Mouse (Mus musculus) kidney, adult 2 months (tissue): ENCODE results near the gene Banp. TPM values are rescaled to one million over a fixed set of nuclear protein-coding genes. Genes with fewer than 3 reads are reported as not detected.

Source experiments
- DNase-seq: peaks from one replicate; pipeline ENCODE4 v3.0.0; 2021
- H3K27ac ChIP-seq: fragments of 200-500 bp; 2 replicates; pipeline ENCODE4 v1.5.1; 2012; ENCODE audit warnings: low read depth, low read length, control low read depth, inconsistent platforms; ENCODE audit not compliant: insufficient read depth
- H3K27me3 ChIP-seq: fragments of 200-500 bp; replicated peaks from 2 replicates; pipeline ENCODE4 v1.6.1; 2012; ENCODE audit warnings: mild to moderate bottlenecking, moderate library complexity, low read length, inconsistent platforms; ENCODE audit not compliant: control insufficient read depth, insufficient read depth
- H3K36me3 ChIP-seq: fragments of 200-500 bp; 2 replicates; pipeline ENCODE4 v1.6.1; 2012; ENCODE audit warnings: mild to moderate bottlenecking, moderate library complexity, low read length, inconsistent platforms; ENCODE audit not compliant: control insufficient read depth, insufficient read depth
- H3K4me1 ChIP-seq: fragments of 200-500 bp; 2 replicates; pipeline ENCODE4 v1.6.1; 2011; ENCODE audit warnings: low read length; ENCODE audit not compliant: control insufficient read depth, insufficient read depth
- H3K4me3 ChIP-seq: fragments of 200-500 bp; 2 replicates; pipeline ENCODE4 v1.5.1; 2011; ENCODE audit warnings: mild to moderate bottlenecking, low read depth, low read length, control low read depth; ENCODE audit not compliant: insufficient read depth
- CTCF ChIP-seq: fragments of 200-500 bp; conservative IDR thresholded peaks from 2 replicates; pipeline ENCODE4 v1.5.1; 2011; ENCODE audit warnings: low read depth, mild to moderate bottlenecking, control low read depth, low read length, moderate library complexity, mixed read lengths; ENCODE audit not compliant: insufficient read depth, insufficient read length
- POLR2A ChIP-seq: fragments of 200-500 bp; IDR thresholded peaks from one replicate; pipeline ENCODE4 v1.6.1; 2011; ENCODE audit warnings: low read depth, low read length, control low read depth
- WGBS: fragments of 180-500 bp; shearing (Covaris S2); methylation state at CpG from one replicate; pipeline ENCODE4 v1.1.7; 2018; 5-methylcytosine and 5-hydroxymethylcytosine counted together
- polyA plus RNA-seq: library from polyadenylated mRNA; depleted of rRNA; stranded (reverse); fragments of >200 nt; gene quantifications from 2 replicates; pipeline ENCODE4 v1.2.3, GENCODE M21; 2012; rRNA removed

Banp gene
- 35.7 and 44.9 TPM in 2 replicates for polyA plus RNA-seq

DNA sequence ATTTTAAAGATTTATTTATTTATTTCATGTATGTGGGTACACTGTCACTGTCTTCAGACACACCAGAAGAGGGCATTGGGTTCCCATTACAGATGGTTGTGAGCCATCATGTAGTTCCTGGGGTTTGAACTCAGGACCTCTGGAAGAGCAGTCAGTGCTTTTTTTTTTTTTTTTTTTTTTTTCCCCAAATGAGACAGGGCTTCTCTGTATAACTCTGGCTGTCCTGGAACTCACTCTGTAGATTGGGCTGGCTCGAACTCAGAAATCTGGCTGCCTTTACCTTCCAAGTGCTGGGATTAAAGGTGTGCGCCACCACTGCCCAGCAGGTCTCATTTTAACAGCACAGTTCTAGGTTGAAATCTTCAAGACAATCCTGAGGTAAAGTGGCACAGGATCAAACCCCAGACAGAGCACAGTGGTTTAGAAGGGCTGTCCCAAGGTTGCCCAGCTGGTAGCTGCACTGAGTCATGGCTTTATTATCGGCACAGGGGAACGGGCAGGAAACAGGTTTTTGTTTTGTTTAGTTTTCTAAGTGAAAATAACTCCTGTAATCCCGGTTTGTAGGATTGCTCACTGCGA is at the start of gene Banp:
Banp (plus strand) TSS at position 529 of the 579 bp plus-strand sequence.
- no peaks in the 10 kb centered on the region for H3K27me3 ChIP-seq
- no peaks in the 10 kb centered on the region for H3K36me3 ChIP-seq
- H3K4me1 ChIP-seq: peaks cover 15% of the 10 kb centered on the region; the same call in 1 of the 2 replicates
- peak within 1 kb of the TSS; percentile 99 for H3K27ac ChIP-seq
- no peak for TF ChIP-seq POLR2A
- no peak for TF ChIP-seq CTCF
- WGBS: 51% methylated on average over 6 of the region's 6 CpGs
- H3K4me3 ChIP-seq: peak within 1 kb of the TSS; percentile 91
- DNase-seq: no peak

DNA sequence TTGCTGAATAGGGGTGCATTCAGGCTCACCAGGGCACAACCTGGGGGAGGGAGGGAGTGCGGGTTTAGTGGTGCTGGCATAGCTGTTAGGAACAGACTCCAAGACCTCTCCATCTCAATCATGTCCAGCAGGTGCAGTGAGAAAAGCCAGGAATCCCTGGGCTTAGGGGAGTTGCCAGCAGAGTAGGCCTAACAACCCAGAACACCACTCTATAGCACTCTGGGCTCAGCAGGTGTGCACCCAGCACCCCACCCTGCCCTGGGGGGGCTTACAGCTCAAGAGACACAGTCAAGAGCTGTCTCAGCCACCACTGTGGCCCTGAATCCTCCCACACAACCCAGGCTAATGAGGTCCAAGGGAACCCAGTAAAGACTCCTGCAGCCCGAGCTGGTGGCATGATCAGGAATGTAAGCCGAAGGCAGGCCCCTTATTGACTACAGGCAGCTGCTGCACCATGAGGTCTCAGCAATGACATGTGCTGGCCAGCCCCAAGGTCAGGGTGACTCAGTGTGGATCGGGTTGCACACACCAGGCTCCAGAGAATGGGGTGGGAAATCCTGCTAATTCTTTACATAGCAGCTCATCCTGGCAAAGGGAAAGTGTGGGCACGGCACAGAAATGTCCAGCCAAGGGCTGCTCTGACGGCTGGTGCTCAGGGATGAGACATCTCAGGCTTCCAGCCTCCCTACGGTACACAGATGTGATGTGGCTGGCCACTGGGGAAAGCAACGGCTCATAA is 47.9 kb upstream of the Banp start:
- Histone ChIP-seq H3K27me3 (no peaks in the 10 kb centered on the region), H3K4me3 (no peak overlapping the region), H3K27ac (no peak overlapping the region), H3K4me1 (no peaks in the 10 kb centered on the region), H3K36me3 (no peaks in the 10 kb centered on the region)
- TF ChIP-seq POLR2A (no peak), CTCF (no peak)
- DNase-seq: peak; percentile 30
- WGBS: 52% methylated on average over 8 of the region's 8 CpGs

DNA sequence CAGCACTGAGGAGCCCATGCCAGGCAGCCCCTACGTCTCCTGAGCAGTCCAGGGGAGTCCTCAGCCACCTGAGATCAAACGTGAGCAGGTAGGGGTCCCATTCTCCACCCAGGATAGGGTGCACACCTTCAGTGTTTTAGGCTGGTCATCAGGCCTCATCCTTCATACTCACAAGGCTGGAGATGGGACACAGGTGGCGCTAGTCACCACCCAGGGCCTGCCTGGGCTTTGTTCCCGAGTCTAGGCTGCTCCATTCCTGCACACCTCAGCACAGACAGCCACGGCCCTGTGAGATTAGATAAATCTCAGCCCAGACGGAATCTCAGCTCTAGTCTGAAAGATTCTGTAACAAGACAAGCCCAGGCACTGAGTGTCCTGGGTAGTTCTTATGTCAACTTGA is 45.6 kb upstream of the Banp start:
- no peaks in the 10 kb centered on the region for H3K27me3 ChIP-seq
- H3K27ac ChIP-seq: no peak overlapping the region
- no peak for DNase-seq
- H3K36me3 ChIP-seq: no peaks in the 10 kb centered on the region
- H3K4me3 ChIP-seq: no peak overlapping the region
- no peak for TF ChIP-seq CTCF
- no peak for TF ChIP-seq POLR2A
- H3K4me1 ChIP-seq: no peaks in the 10 kb centered on the region
- WGBS: 79% methylated on average over 6 of the region's 6 CpGs

DNA sequence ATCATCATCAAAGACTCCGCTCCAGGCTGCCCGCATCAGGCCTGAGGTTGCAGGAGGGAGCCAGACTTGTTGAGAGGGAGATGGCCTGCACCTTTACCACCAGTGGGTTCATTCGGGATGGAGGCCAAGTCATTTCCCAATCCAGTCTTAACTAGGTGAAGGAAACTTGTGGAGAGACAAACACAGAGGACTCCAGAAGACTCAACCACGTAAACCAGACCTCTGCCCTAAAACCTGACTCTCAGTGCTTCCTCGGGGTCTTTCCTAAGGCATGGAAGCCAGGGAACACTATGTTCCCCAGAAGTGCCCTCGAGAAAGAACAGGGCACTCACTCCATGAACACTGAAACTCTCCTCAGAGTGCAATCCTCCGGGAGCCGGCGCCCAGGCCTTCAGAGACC is 44.6 kb upstream of the Banp start:
- TF ChIP-seq POLR2A (no peak), CTCF (no peak)
- no peak for DNase-seq
- Histone ChIP-seq H3K4me3 (no peak overlapping the region), H3K4me1 (no peaks in the 10 kb centered on the region), H3K36me3 (no peaks in the 10 kb centered on the region), H3K27me3 (no peaks in the 10 kb centered on the region), H3K27ac (no peak overlapping the region)
- 83% methylated on average over 9 of the region's 9 CpGs for WGBS

DNA sequence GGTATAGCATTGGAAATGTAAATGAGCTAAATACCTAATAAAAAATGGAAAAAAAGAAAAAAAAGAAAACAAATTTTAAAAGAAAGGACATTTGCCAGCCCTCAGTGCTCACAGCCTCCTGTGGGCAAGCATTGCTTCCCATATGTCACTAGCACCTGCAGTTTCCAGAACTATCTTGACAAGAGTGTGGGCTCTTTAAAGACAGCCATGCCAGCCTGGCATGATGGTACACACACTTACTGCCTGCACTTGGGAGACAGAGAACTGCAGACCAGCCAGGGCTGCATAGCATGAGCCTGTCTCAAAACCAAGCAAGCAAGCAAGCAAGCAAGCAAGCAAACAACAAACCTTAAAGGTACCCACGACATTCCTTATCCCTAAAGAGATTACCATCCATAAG is 44.1 kb upstream of the Banp start:
- Histone ChIP-seq H3K4me1 (no peaks in the 10 kb centered on the region), H3K36me3 (no peaks in the 10 kb centered on the region), H3K27ac (no peak overlapping the region), H3K4me3 (no peak overlapping the region), H3K27me3 (no peaks in the 10 kb centered on the region)
- WGBS: 48% methylated on average over 1 of the region's 1 CpGs
- no peak for DNase-seq
- TF ChIP-seq CTCF (no peak), POLR2A (no peak)

DNA sequence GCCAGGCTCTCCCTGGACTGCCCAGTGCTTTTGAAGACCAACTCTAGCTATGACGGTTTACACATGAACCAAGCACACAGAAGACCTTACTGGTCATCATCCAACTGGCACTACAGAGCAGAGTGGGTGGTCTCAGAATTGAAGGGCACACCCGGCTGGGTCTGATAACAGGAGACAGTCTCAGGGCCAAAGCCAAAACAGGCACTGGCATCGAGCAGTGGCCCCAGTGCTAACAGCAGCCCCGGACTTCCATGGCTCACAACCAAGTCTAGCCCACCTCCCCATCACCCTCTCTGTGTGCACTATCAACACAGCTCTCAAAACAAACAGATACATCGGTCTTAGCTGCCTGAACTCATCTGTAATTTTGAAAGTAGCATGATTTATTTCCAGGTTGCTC is 43.7 kb upstream of the Banp start:
- TF ChIP-seq POLR2A (no peak), CTCF (no peak)
- 53% methylated on average over 5 of the region's 5 CpGs for WGBS
- H3K4me1 ChIP-seq: no peaks in the 10 kb centered on the region
- no peaks in the 10 kb centered on the region for H3K27me3 ChIP-seq
- no peak overlapping the region for H3K27ac ChIP-seq
- DNase-seq: no peak
- H3K4me3 ChIP-seq: no peak overlapping the region
- no peaks in the 10 kb centered on the region for H3K36me3 ChIP-seq

DNA sequence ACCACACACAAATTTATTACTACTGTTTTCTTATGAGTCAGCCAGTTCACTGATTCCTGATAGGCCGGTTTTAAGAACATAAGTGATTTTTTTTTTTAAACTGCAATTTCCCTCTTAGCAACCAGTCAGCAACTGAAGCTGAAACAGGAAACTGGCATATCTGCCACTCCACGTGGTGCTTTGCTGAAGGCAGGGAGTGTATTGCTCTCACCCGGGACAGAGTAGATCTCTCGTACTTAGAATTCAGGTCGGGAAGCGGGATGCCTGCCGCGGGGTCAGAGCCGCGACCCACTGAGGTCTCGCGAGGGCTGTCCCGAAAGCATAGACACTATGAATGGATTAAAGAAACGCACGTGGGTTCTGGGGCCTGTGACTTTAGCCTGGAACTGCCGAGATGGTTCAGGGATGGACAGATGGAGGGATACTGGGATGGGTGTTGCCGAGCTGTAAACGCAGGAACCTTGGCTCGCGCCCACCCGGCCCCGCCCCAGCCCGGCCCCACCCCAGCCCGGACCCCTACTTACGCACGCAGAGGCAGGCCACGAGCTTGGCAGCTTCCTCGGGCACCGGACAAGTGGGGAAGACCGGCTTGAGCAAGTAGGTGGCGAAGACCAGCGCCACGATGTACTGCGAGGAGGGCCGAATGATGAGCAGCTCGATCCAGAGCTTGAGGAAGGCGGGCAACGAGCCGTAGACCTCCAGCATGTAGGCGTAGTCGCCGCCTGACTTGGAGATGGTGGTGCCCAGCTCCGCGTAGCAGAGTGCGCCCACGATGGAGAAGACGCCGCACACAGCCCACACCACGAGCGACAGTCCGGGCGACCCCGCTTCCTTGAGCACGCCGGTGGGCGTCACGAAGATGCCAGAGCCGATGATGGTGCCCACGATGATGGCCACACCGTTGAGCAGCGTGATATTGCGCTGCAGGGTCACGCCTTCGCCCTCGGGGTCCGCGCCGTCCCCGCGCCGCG is 42.7 kb upstream of the Banp start:
- no peak overlapping the region for H3K27ac ChIP-seq
- under 1% methylated on average over 72 of the region's 72 CpGs for WGBS
- DNase-seq: no peak
- TF ChIP-seq POLR2A (no peak), CTCF (no peak)
- no peaks in the 10 kb centered on the region for H3K4me1 ChIP-seq
- no peaks in the 10 kb centered on the region for H3K27me3 ChIP-seq
- H3K36me3 ChIP-seq: no peaks in the 10 kb centered on the region
- H3K4me3 ChIP-seq: peak overlapping the region; percentile 69
